20 mouse cellular contexts compared by ENCODE assay signal in the genomic region with DNA sequence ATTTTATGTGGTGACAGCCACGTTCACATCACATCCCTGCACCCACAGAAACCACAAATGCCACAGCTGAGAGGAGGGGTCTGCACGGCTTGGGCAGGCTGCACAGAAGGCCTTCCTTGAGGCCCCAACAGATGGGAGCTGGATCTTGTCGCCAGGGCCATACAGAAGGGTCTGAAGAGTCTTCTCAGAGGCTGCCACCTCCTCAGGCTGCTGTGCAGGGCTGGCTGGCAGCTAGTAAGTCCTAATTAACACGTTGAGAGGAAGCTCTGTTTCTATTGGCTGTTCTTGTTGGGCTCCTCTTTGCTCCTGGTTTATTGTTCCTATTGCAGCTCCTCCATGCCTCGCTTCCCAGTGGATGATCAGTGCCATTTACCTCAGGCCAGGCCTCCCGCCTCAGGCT. TPM values are rescaled to one million over a fixed set of nuclear protein-coding genes. Genes with fewer than 3 reads are reported as not detected.
DNase-seq lines count a peak whose midpoint lies in the region; ATAC-seq and TF ChIP-seq lines count a peak whose summit lies in the region.
"Had no signal": no experiment of that assay in that cellular context is flagged by ENCODE, and none has a peak within 500 bp of the region (broad histone marks: within the 10 kb centered on the region; RNA-seq: fewer than 3 reads in every experiment).

No protein-coding gene starts in this region.

- peaks cover 41% of the 10 kb centered on the region for H3K4me1 ChIP-seq in hindbrain, embryonic 12.5 days
- H3K4me1 ChIP-seq in hindbrain, embryonic 11.5 days (replicated peaks; ENCODE audit: control insufficient read depth, insufficient read depth, low read length), result no peaks in the 10 kb centered on the region
- H3K4me1 ChIP-seq in forebrain, embryonic 16.5 days (replicated peaks; ENCODE audit: control insufficient read depth, insufficient read depth, low read length), result peaks cover 42% of the 10 kb centered on the region
- peaks cover 38% of the 10 kb centered on the region for H3K4me1 ChIP-seq in midbrain, embryonic 12.5 days
- H3K4me1 ChIP-seq in neural tube, embryonic 15.5 days, result peaks cover 46% of the 10 kb centered on the region
- H3K4me1 ChIP-seq in stomach, postnatal 0 days (replicated peaks; ENCODE audit: control insufficient read depth, insufficient read depth), result no peaks in the 10 kb centered on the region

- H3K4me2 ChIP-seq in hindbrain, embryonic 12.5 days (replicated peaks), result no peak overlapping the region
- H3K4me2 ChIP-seq in hindbrain, embryonic 11.5 days (replicated peaks; ENCODE audit: low read depth, low read length), result no peak overlapping the region
- H3K4me2 ChIP-seq in forebrain, embryonic 16.5 days (ENCODE audit: low read length), result no peak overlapping the region
- H3K4me2 ChIP-seq in midbrain, embryonic 12.5 days (replicated peaks), result no peak overlapping the region
- no peak overlapping the region for H3K4me2 ChIP-seq in neural tube, embryonic 15.5 days
- no peak overlapping the region for H3K4me2 ChIP-seq in stomach, postnatal 0 days (replicated peaks; ENCODE audit: low read depth)
- H3K4me2 ChIP-seq: heart, embryonic 15.5 days; limb, embryonic 15.5 days had no signal

- H3K27me3 ChIP-seq in hindbrain, embryonic 12.5 days, result peaks cover 4% of the 10 kb centered on the region; the same call in 1 of the 2 replicates
- H3K27me3 ChIP-seq in hindbrain, embryonic 11.5 days (ENCODE audit: control insufficient read depth, insufficient read depth, low read length), result no peaks in the 10 kb centered on the region
- H3K27me3 ChIP-seq in forebrain, embryonic 16.5 days (replicated peaks; ENCODE audit: control insufficient read depth, insufficient read depth, low read length), result no peaks in the 10 kb centered on the region
- peaks cover 25% of the 10 kb centered on the region for H3K27me3 ChIP-seq in midbrain, embryonic 12.5 days
- H3K27me3 ChIP-seq in neural tube, embryonic 15.5 days (replicated peaks), result no peaks in the 10 kb centered on the region
- no peaks in the 10 kb centered on the region for H3K27me3 ChIP-seq in stomach, postnatal 0 days (ENCODE audit: control insufficient read depth, insufficient read depth, low read length)

- TF ChIP-seq CTCF in stomach, postnatal 0 days (IDR thresholded peaks at IDR 0.05; ENCODE audit: low read depth), result no peak

- H3K9ac ChIP-seq in hindbrain, embryonic 12.5 days, result no peak overlapping the region
- no peak overlapping the region for H3K9ac ChIP-seq in hindbrain, embryonic 11.5 days (ENCODE audit: low read depth, low read length)
- no peak overlapping the region for H3K9ac ChIP-seq in forebrain, embryonic 16.5 days (replicated peaks; ENCODE audit: low read depth, low read length)
- no peak overlapping the region for H3K9ac ChIP-seq in midbrain, embryonic 12.5 days (replicated peaks)
- no peak overlapping the region for H3K9ac ChIP-seq in neural tube, embryonic 15.5 days (replicated peaks)
- no peak overlapping the region for H3K9ac ChIP-seq in stomach, postnatal 0 days (ENCODE audit: low read length)
- H3K9ac ChIP-seq: heart, embryonic 15.5 days; limb, embryonic 15.5 days had no signal

- DNase-seq in hindbrain, embryonic 11.5 days (ENCODE audit: low spot score), result no peak
- no peak for DNase-seq in embryo, embryonic 10.5 days (ENCODE audit: low spot score)
- DNase-seq in stomach, postnatal 0 days (ENCODE audit: low spot score), result no peak
- DNase-seq in B cell, adult 2 months, result no peak
- DNase-seq: adrenal gland, postnatal 10 days; cerebellum, adult 18-20 months; gastrocnemius, adult 2 months; heart, adult 2 months; kidney, adult 11 months; kidney, postnatal 14 days; lung, postnatal 10 days had no signal

- H3K36me3 ChIP-seq in hindbrain, embryonic 12.5 days, result no peaks in the 10 kb centered on the region
- no peaks in the 10 kb centered on the region for H3K36me3 ChIP-seq in hindbrain, embryonic 11.5 days (ENCODE audit: control insufficient read depth, insufficient read depth, low read length)
- no peaks in the 10 kb centered on the region for H3K36me3 ChIP-seq in forebrain, embryonic 16.5 days (ENCODE audit: control insufficient read depth, insufficient read depth)
- H3K36me3 ChIP-seq in midbrain, embryonic 12.5 days, result no peaks in the 10 kb centered on the region
- no peaks in the 10 kb centered on the region for H3K36me3 ChIP-seq in neural tube, embryonic 15.5 days
- no peaks in the 10 kb centered on the region for H3K36me3 ChIP-seq in stomach, postnatal 0 days (ENCODE audit: control insufficient read depth, insufficient read depth, low read length)
- H3K36me3 ChIP-seq: heart, embryonic 15.5 days; limb, embryonic 15.5 days had no signal

- peak overlapping the region; percentile 55; the same call in 1 of the 2 replicates for H3K27ac ChIP-seq in hindbrain, embryonic 12.5 days
- no peak overlapping the region for H3K27ac ChIP-seq in hindbrain, embryonic 11.5 days (ENCODE audit: low read depth, low read length)
- H3K27ac ChIP-seq in forebrain, embryonic 16.5 days (ENCODE audit: low read length), result peak overlapping the region; percentile 72
- peak overlapping the region; percentile 35 for H3K27ac ChIP-seq in midbrain, embryonic 12.5 days (replicated peaks)
- peak overlapping the region; percentile 33; the same call in 1 of the 2 replicates for H3K27ac ChIP-seq in neural tube, embryonic 15.5 days (replicated peaks)
- H3K27ac ChIP-seq in stomach, postnatal 0 days (replicated peaks), result no peak overlapping the region
- H3K27ac ChIP-seq: gastrocnemius, adult 2 months; heart, adult 2 months; heart, embryonic 15.5 days; limb, embryonic 15.5 days had no signal

- WGBS in hindbrain, embryonic 12.5 days, result 37% methylated on average over 6 of the region's 6 CpGs
- 49% methylated on average over 6 of the region's 6 CpGs for WGBS in hindbrain, embryonic 11.5 days
- WGBS in forebrain, embryonic 16.5 days, result 14% methylated on average over 6 of the region's 6 CpGs
- 48% methylated on average over 6 of the region's 6 CpGs for WGBS in midbrain, embryonic 12.5 days
- 35% methylated on average over 6 of the region's 6 CpGs for WGBS in neural tube, embryonic 15.5 days
- 46% methylated on average over 6 of the region's 6 CpGs for WGBS in stomach, postnatal 0 days

- no peaks in the 10 kb centered on the region for H3K9me3 ChIP-seq in hindbrain, embryonic 12.5 days (replicated peaks)
- H3K9me3 ChIP-seq in hindbrain, embryonic 11.5 days (ENCODE audit: control insufficient read depth, low read length), result no peaks in the 10 kb centered on the region
- H3K9me3 ChIP-seq in forebrain, embryonic 16.5 days (ENCODE audit: control insufficient read depth, low read length), result no peaks in the 10 kb centered on the region
- H3K9me3 ChIP-seq in midbrain, embryonic 12.5 days, result no peaks in the 10 kb centered on the region
- no peaks in the 10 kb centered on the region for H3K9me3 ChIP-seq in neural tube, embryonic 15.5 days (replicated peaks)
- H3K9me3 ChIP-seq in stomach, postnatal 0 days (ENCODE audit: control insufficient read depth, low read length), result no peaks in the 10 kb centered on the region
- H3K9me3 ChIP-seq: heart, embryonic 15.5 days; limb, embryonic 15.5 days had no signal

- TF ChIP-seq EP300 in stomach, postnatal 0 days (optimal IDR thresholded peaks at IDR 0.05), result no peak

- no peak overlapping the region for H3K4me3 ChIP-seq in hindbrain, embryonic 12.5 days
- H3K4me3 ChIP-seq in hindbrain, embryonic 11.5 days (ENCODE audit: low read depth, low read length), result no peak overlapping the region
- no peak overlapping the region for H3K4me3 ChIP-seq in forebrain, embryonic 16.5 days (replicated peaks; ENCODE audit: low read length)
- no peak overlapping the region for H3K4me3 ChIP-seq in midbrain, embryonic 12.5 days
- no peak overlapping the region for H3K4me3 ChIP-seq in neural tube, embryonic 15.5 days (replicated peaks)
- H3K4me3 ChIP-seq in stomach, postnatal 0 days (ENCODE audit: low read depth, low read length), result no peak overlapping the region
- H3K4me3 ChIP-seq: gastrocnemius, adult 2 months; heart, adult 2 months; heart, embryonic 15.5 days; limb, embryonic 15.5 days; myocyte had no signal

- no peak for ATAC-seq in hindbrain, embryonic 12.5 days (ENCODE audit: low FRiP score)
- no peak for ATAC-seq in hindbrain, embryonic 11.5 days (ENCODE audit: low FRiP score)
- ATAC-seq in forebrain, embryonic 16.5 days, result peak; percentile 71
- ATAC-seq in midbrain, embryonic 12.5 days (ENCODE audit: low FRiP score, low read depth), result no peak
- ATAC-seq in neural tube, embryonic 15.5 days (ENCODE audit: low FRiP score), result no peak
- ATAC-seq in stomach, postnatal 0 days (ENCODE audit: low FRiP score, low TSS enrichment), result no peak

RNA-seq across cellular contexts. Expression of a gene that starts 33.0 kb away (rescaled TPM):
- polyA plus RNA-seq in hindbrain, embryonic 12.5 days (2016; fragmentation: Nextera tagmentation; extraction: Ambion mirVana), result not detected in 2 replicates
- not detected in 2 replicates for polyA plus RNA-seq in hindbrain, embryonic 11.5 days (2014; fragmentation: Nextera tagmentation; extraction: Ambion mirVana)
- not detected in 2 replicates for polyA plus RNA-seq in forebrain, embryonic 16.5 days (2015; fragmentation: Nextera tagmentation; extraction: Ambion mirVana)
- not detected in 2 replicates for polyA plus RNA-seq in midbrain, embryonic 12.5 days (2016; fragmentation: Nextera tagmentation; extraction: Ambion mirVana)
- polyA plus RNA-seq in neural tube, embryonic 15.5 days (2015; fragmentation: Nextera tagmentation; extraction: Ambion mirVana), result not detected in 2 replicates
- polyA plus RNA-seq in stomach, postnatal 0 days (2015; fragmentation: Nextera tagmentation; extraction: Ambion mirVana), result not detected in 2 replicates
- polyA plus RNA-seq: embryonic facial prominence, embryonic 14.5 days; heart, adult 2 months; heart, embryonic 15.5 days; limb, embryonic 15.5 days; liver, embryonic 16.5 days; myocyte had no signal

RNA-seq across cellular contexts. Expression of a gene that starts 43.6 kb away (rescaled TPM):
- 26.5 and 33.6 TPM in 2 replicates for polyA plus RNA-seq in hindbrain, embryonic 12.5 days (2016; fragmentation: Nextera tagmentation; extraction: Ambion mirVana)
- polyA plus RNA-seq in hindbrain, embryonic 11.5 days (2014; fragmentation: Nextera tagmentation; extraction: Ambion mirVana), result 11.7 and 12.6 TPM in 2 replicates
- polyA plus RNA-seq in forebrain, embryonic 16.5 days (2015; fragmentation: Nextera tagmentation; extraction: Ambion mirVana), result 46.4 and 56.3 TPM in 2 replicates
- polyA plus RNA-seq in midbrain, embryonic 12.5 days (2016; fragmentation: Nextera tagmentation; extraction: Ambion mirVana), result 16.0 and 17.0 TPM in 2 replicates
- polyA plus RNA-seq in neural tube, embryonic 15.5 days (2015; fragmentation: Nextera tagmentation; extraction: Ambion mirVana), result 80.9 and 99.8 TPM in 2 replicates
- polyA plus RNA-seq in stomach, postnatal 0 days (2015; fragmentation: Nextera tagmentation; extraction: Ambion mirVana), result 0.76 and 0.85 TPM in 2 replicates
- polyA plus RNA-seq: heart, adult 2 months; myocyte had no signal

Comparison
In these comparisons a context has a peak if more than half of its experiments do, and no peak if none do; other contexts are left out.
1. H3K27ac ChIP-seq: peak in hindbrain, embryonic 12.5 days (single experiment), forebrain, embryonic 16.5 days (single experiment), midbrain, embryonic 12.5 days (single experiment) and neural tube, embryonic 15.5 days (single experiment); none in hindbrain, embryonic 11.5 days (single experiment) and stomach, postnatal 0 days (single experiment).